Mouse (Mus musculus) heart, embryonic 13.5 days (tissue): Measurements from ENCODE around the gene Hdac7. TPM values are rescaled to one million over a fixed set of nuclear protein-coding genes. Genes with fewer than 3 reads are reported as not detected.
A peak's percentile ranks its signal among the peaks of the same experiment; 100 is the strongest.

Experiments used
- ATAC-seq: fragments of 200-750 bp; cut with Nextera tagmentation; 2 replicates; pipeline ENCODE4 v1.8.0; 2017; ENCODE audit warnings: moderate TSS enrichment; ENCODE audit not compliant: insufficient number of reproducible peaks, low FRiP score, low TSS enrichment; ENCODE audit errors: extremely low read depth
- H3K27ac ChIP-seq: fragments of 300-500 bp; sonication (generic); replicated peaks from 2 replicates; pipeline ENCODE4 v1.5.1; 2015; ENCODE audit warnings: moderate library complexity, mild to moderate bottlenecking, inconsistent platforms
- H3K27me3 ChIP-seq: fragments of 300-500 bp; sonication (generic); replicated peaks from 2 replicates; pipeline ENCODE4 v1.6.1; 2015; ENCODE audit warnings: mild to moderate bottlenecking, inconsistent platforms
- H3K36me3 ChIP-seq: fragments of 300-500 bp; sonication (generic); 2 replicates; pipeline ENCODE4 v1.6.1; 2015; ENCODE audit warnings: mild to moderate bottlenecking, inconsistent platforms
- H3K4me1 ChIP-seq: fragments of 300-500 bp; sonication (generic); 2 replicates; pipeline ENCODE4 v1.6.1; 2015; ENCODE audit warnings: inconsistent platforms
- H3K4me2 ChIP-seq: fragments of 300-500 bp; sonication (generic); 2 replicates; pipeline ENCODE4 v1.6.1; 2015; ENCODE audit warnings: inconsistent platforms, mild to moderate bottlenecking, moderate library complexity
- H3K4me3 ChIP-seq: fragments of 300-500 bp; sonication (generic); 2 replicates; pipeline ENCODE4 v1.5.1; 2015; ENCODE audit warnings: moderate library complexity, mild to moderate bottlenecking, inconsistent platforms
- H3K9ac ChIP-seq: fragments of 300-500 bp; sonication (generic); 2 replicates; pipeline ENCODE4 v1.6.1; 2015; ENCODE audit warnings: inconsistent platforms, mild to moderate bottlenecking, moderate library complexity
- H3K9me3 ChIP-seq: fragments of 300-500 bp; sonication (generic); 2 replicates; pipeline ENCODE4 v1.6.1; 2016; ENCODE audit warnings: inconsistent platforms
- WGBS: fragments of 180-500 bp; shearing (Covaris S2); methylation state at CpG from one replicate; pipeline ENCODE4 v1.1.7; 2015; ENCODE audit warnings: mixed read lengths; 5-methylcytosine and 5-hydroxymethylcytosine counted together
- polyA plus RNA-seq: library from polyadenylated mRNA; unstranded; fragments of >200 nt; fragmentation: Nextera tagmentation; extraction: Ambion mirVana; gene quantifications from 2 replicates; pipeline ENCODE4 v1.2.1, GENCODE M21; 2015

Hdac7 gene
- polyA plus RNA-seq, 1 experiment from 2014 or later = 23.4 TPM

DNA sequence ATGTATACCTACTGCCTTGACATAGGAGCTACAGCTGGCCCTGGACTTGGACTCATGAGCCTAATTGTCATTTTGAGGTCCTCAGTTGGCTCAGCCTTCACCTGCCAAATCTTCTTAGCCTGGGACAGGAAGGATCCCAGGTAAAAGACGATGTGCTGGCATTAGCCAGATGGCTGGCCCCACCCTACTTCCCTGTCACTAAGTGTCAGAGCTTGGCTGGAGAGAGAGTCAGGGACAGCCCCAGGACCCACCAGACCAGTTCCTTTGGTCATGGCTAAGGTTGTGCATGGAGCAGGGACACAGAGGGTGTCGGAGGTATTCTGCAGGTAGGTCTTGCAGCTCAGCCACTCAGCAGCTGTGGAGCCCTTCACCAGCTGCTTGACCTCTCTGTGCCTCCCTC is 79.8 kb downstream of the Hdac7 start:
- ATAC-seq = no peak
- 71% methylated on average over 2 of the region's 2 CpGs for WGBS
- H3K9ac ChIP-seq = no peak overlapping the region
- H3K9me3 ChIP-seq = no peaks in the 10 kb centered on the region
- peaks cover 19% of the 10 kb centered on the region for H3K36me3 ChIP-seq
- H3K27ac ChIP-seq = no peak overlapping the region
- no peak overlapping the region for H3K4me2 ChIP-seq
- no peak overlapping the region for H3K4me3 ChIP-seq
- peaks cover 53% of the 10 kb centered on the region for H3K4me1 ChIP-seq
- peaks cover 24% of the 10 kb centered on the region for H3K27me3 ChIP-seq

DNA sequence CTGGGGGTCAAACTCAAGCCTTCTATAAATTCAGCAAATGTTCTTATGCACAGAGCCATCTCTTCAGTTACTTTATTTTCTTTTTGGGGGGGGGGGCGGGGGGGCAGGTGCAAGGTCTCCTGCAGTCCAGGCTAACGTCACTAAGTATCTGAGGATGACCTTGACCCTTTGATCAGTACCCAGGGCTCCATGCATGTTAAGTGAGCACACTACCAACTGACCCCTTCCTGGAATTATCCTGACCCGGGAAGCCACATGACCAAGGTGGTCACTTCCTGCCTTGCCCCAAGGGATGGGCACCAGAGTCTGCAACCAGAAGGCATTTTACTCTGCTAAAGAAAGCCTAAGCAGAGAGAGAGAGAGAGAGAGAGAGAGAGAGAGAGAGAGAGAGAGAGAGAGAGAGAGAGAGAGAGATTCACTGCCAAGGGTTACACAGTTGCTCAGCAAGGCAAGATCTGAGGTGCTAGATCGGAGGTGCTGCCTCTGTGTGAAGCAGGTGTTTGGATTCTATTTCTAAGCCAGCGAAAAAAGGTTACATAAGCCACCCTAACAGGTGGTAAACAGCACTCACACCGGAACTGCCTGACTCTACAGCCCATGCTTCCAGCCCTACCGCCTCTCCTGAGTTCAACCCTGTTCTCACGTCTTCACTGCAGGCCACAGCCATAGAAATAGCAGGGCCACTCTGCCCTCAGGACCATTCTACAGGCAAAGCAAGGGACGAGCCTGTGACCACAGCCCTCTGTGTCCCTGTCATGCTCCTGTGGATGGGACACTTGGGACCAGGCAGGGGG is 80.8 kb downstream of the Hdac7 start:
- peaks cover 30% of the 10 kb centered on the region for H3K36me3 ChIP-seq
- H3K4me2 ChIP-seq = no peak overlapping the region
- 0 out of 2 replicates have a peak overlapping the region, but pooled peaks have one; percentile 19 for H3K9ac ChIP-seq
- no peak overlapping the region for H3K4me3 ChIP-seq
- peaks cover 45% of the 10 kb centered on the region for H3K4me1 ChIP-seq
- no peak overlapping the region for H3K27ac ChIP-seq
- peaks cover 19% of the 10 kb centered on the region for H3K27me3 ChIP-seq
- 58% methylated on average over 9 of the region's 9 CpGs for WGBS
- no peak for ATAC-seq
- H3K9me3 ChIP-seq = no peaks in the 10 kb centered on the region

DNA sequence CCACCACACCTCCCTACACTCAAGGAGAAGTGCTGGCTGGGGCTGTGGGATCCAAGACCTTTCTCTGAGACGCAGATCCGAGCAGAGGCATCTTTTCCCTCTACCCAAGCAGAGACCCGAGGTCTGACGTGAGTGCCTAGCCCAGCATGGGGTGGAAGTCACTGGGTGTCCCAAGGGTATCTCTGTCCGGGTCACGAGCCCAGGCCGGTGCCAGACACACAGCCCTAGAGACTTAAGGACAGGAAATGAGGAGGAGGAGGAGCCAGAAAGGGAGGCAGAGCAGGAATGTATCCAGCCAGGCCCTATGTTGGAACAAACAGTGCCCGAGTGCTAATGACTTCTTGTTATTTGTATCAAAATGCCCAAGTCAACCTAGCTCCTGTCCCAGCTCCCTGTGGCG is 81.6 kb downstream of the Hdac7 start:
- H3K9ac ChIP-seq = no peak overlapping the region
- H3K27ac ChIP-seq = no peak overlapping the region
- peaks cover 37% of the 10 kb centered on the region for H3K36me3 ChIP-seq
- H3K4me2 ChIP-seq = no peak overlapping the region
- no peak for ATAC-seq
- H3K27me3 ChIP-seq = peaks cover 19% of the 10 kb centered on the region
- no peak overlapping the region for H3K4me3 ChIP-seq
- peaks cover 42% of the 10 kb centered on the region for H3K4me1 ChIP-seq
- no peaks in the 10 kb centered on the region for H3K9me3 ChIP-seq
- WGBS = 51% methylated on average over 9 of the region's 9 CpGs

DNA sequence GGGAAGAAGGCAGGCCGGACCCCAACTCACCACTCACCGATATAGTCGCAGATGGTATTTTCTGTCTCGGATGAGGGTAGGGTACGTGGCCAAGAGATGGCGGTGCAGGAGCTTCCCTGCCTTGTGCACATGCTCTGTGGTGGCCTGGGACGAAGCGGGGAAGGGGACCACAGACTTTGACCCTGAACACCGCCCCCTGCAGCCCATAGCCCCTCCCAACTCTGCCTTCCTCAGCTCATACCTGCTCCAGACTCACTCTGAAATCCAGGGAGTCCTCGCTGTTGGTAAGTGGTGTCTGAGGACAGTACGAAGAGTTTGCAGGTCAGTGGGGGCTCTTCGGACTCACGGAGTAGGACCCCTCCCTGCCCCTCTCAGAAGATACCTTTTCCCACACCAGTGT is 82.9 kb downstream of the Hdac7 start:
- H3K9me3 ChIP-seq = no peaks in the 10 kb centered on the region
- 44% methylated on average over 13 of the region's 13 CpGs for WGBS
- H3K4me2 ChIP-seq = no peak overlapping the region
- H3K36me3 ChIP-seq = peaks cover 49% of the 10 kb centered on the region
- 0 out of 2 replicates have a peak overlapping the region, but pooled peaks have one; percentile 21 for H3K9ac ChIP-seq
- H3K4me3 ChIP-seq = no peak overlapping the region
- H3K27ac ChIP-seq = no peak overlapping the region
- ATAC-seq = no peak
- peaks cover 12% of the 10 kb centered on the region; the same call in 1 of the 2 replicates for H3K27me3 ChIP-seq
- peaks cover 30% of the 10 kb centered on the region for H3K4me1 ChIP-seq

DNA sequence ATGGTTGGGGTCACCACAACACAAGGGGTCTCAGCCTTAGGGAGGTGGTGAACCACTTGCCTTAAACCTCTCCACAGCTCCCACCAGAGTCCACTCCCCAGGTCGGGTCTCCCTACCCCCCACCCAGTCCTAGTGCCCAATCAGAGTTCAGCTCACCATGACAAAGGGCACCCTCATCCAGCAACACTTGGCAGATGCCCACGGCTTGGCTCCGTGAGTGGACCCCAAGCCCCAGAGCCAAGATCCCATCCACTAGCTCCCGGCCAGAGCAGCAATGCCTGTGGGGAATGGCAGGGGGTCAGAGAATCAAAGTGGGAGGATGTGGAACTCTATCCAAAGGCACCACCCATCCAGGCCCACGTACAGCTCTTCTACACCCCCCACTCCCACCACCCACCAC is 83.3 kb downstream of the Hdac7 start:
- Histone ChIP-seq H3K27me3 (peaks cover 8% of the 10 kb centered on the region; the same call in 1 of the 2 replicates), H3K36me3 (peaks cover 54% of the 10 kb centered on the region), H3K4me2 (no peak overlapping the region), H3K4me1 (peaks cover 26% of the 10 kb centered on the region), H3K27ac (no peak overlapping the region), H3K9me3 (no peaks in the 10 kb centered on the region), H3K4me3 (no peak overlapping the region), H3K9ac (0 out of 2 replicates have a peak overlapping the region, but pooled peaks have one; percentile 21)
- WGBS = 63% methylated on average over 5 of the region's 5 CpGs
- no peak for ATAC-seq

DNA sequence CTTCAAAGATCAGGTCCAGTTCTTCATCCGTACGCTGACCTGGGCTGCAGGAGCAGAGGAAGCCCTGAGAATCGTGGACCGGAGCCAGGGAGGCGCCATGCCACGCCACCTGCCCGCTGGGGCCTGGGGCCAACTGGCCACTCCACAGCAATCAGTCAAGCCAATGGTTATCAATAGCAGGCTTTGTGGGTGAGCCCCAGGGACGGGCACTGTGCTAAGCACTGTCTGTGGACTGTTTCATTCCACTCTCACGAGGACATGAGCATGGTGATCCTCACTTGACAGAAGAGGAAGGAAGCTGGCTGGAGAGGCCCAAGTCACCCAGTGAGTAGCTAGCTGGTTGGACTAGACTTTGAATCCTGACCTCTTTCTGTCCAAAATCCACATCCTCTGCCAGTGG is 84.3 kb downstream of the Hdac7 start:
- no peak for ATAC-seq
- Histone ChIP-seq H3K9me3 (no peaks in the 10 kb centered on the region), H3K27ac (no peak overlapping the region), H3K4me2 (no peak overlapping the region), H3K4me1 (peaks cover 26% of the 10 kb centered on the region), H3K27me3 (peaks cover 5% of the 10 kb centered on the region; the same call in 1 of the 2 replicates), H3K4me3 (no peak overlapping the region), H3K36me3 (peaks cover 55% of the 10 kb centered on the region), H3K9ac (no peak overlapping the region)
- WGBS = 82% methylated on average over 9 of the region's 9 CpGs

DNA sequence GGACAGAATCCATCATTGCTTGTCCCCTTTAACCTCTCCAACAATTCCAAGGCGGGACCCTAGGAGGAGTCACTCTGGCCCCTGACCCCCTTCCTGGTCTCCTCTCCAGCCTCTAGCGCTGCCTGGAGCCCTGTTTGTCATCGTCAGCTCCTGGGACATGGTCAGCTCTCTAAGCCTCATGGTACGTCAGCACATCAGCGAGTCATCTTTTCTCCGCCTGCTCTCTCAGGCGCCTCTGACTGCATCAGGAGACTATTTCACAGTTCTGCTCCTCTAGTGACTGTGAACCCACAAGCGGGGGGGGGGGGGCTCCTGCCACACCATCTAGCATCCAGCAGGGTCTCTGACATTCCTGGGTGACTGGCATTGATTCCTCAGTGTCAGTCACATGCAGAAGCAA is 88.9 kb downstream of the Hdac7 start:
- ATAC-seq = no peak
- 29% methylated on average over 8 of the region's 8 CpGs for WGBS
- Histone ChIP-seq H3K27me3 (no peaks in the 10 kb centered on the region; the same call in 1 of the 2 replicates), H3K4me1 (peaks cover 37% of the 10 kb centered on the region), H3K9me3 (no peaks in the 10 kb centered on the region), H3K36me3 (peaks cover 67% of the 10 kb centered on the region), H3K4me2 (no peak overlapping the region), H3K9ac (peak overlapping the region; percentile 33; the same call in 1 of the 2 replicates), H3K27ac (peak overlapping the region; percentile 21; the same call in 1 of the 2 replicates), H3K4me3 (no peak overlapping the region)

DNA sequence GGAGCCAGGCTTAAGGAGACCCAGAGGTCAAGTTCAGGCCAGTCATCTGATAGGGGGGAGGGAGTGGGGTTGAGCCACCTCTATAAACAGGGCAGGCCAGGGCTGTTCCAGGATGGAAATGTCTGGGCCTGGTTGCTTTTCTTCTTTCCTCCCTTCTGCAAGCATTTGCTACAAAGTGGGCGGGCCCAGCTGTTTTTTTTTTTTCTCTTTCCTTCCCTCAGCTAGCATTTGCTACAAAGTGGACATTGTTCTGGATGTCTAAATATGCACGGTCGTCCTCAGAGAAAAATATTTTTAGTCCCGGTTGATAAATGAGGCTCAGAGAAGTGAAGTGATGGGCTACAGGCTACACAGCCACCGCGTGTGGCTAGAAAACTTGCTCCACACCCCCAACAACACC is 89.8 kb downstream of the Hdac7 start:
- H3K9ac ChIP-seq = peak overlapping the region; percentile 33
- no peak for ATAC-seq
- H3K4me2 ChIP-seq = no peak overlapping the region
- H3K27me3 ChIP-seq = no peaks in the 10 kb centered on the region
- peak overlapping the region; percentile 21; the same call in 1 of the 2 replicates for H3K27ac ChIP-seq
- 23% methylated on average over 6 of the region's 6 CpGs for WGBS
- no peaks in the 10 kb centered on the region for H3K9me3 ChIP-seq
- H3K4me1 ChIP-seq = peaks cover 46% of the 10 kb centered on the region
- no peak overlapping the region for H3K4me3 ChIP-seq
- peaks cover 59% of the 10 kb centered on the region for H3K36me3 ChIP-seq

DNA sequence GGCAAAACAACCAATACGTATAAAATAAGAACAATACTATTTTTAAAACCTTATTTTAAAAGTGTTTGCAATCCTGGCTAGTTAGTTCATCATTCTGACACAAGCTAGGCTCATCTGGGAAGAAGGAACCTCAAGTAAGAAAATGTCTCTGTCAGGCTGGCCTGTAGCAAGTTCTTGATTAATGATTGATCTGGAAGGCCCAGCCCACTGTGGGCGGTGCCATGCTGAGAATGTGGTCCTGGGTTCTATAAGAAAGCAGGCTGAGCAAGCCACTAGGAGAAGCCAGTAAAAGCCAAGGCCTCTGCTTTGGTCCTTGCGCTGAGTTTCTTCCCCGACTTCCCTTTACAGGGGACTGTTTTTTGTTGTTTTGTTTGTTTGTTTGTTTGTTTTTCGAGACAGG is 91.8 kb downstream of the Hdac7 start:
- no peak for ATAC-seq
- peaks cover 66% of the 10 kb centered on the region for H3K4me1 ChIP-seq

DNA sequence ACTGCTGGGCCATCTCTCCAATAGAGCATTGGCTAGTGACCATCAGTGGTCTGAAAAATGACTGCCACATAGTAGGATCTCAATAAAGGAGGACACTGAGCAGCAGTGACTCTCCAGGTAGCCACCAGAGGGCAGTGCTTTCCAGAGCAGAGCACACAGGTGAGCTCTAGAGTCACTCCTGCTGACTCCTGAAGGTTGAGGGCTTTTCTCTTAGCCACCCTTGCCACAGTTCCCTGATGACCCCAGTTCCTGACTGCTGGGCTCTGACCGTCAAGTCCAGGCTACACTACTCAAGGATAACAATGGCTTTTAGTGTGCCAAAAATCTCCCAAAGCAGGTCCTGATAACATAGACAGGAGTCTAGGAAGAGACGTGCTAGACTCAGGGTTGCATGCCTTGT is 92.6 kb downstream of the Hdac7 start:
- ATAC-seq = no peak
- Histone ChIP-seq H3K9me3 (no peaks in the 10 kb centered on the region), H3K36me3 (peaks cover 54% of the 10 kb centered on the region), H3K27ac (no peak overlapping the region; the same call in 1 of the 2 replicates), H3K4me1 (peaks cover 73% of the 10 kb centered on the region), H3K4me2 (no peak overlapping the region), H3K27me3 (no peaks in the 10 kb centered on the region), H3K9ac (no peak overlapping the region), H3K4me3 (no peak overlapping the region)
- WGBS = 39% methylated on average over 2 of the region's 2 CpGs

More for the DNA sequence above, 91.8 kb downstream of the Hdac7 start:
- H3K27me3 ChIP-seq = no peaks in the 10 kb centered on the region
- H3K36me3 ChIP-seq = peaks cover 53% of the 10 kb centered on the region
- no peak overlapping the region for H3K4me2 ChIP-seq
- H3K9ac ChIP-seq = no peak overlapping the region
- H3K4me3 ChIP-seq = no peak overlapping the region
- WGBS = 88% methylated on average over 5 of the region's 5 CpGs
- no peak overlapping the region for H3K27ac ChIP-seq
- H3K9me3 ChIP-seq = no peaks in the 10 kb centered on the region

DNA sequence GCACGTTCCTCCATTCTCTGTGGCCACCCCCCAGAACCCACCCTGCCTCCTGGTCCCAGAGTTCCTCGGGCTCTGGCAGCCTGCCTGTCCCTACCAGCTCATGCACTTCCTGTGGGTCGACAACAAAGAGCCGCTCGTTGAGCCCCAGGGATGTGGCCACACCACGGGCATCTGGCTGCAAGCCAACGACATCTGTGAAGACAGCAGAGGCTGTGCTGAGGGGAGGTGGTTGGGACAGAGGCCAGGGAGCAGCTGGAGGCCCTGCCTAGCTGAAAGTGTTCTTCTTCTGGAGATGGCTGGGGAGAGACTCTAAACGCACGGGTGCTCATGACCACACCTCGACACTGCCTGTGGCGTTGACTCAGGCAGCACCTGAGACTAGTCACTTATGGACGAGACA is 93.6 kb downstream of the Hdac7 start:
- no peak overlapping the region for H3K4me3 ChIP-seq
- H3K4me1 ChIP-seq = peaks cover 79% of the 10 kb centered on the region
- WGBS = 10% methylated on average over 12 of the region's 12 CpGs
- H3K9ac ChIP-seq = peak overlapping the region; percentile 25
- H3K4me2 ChIP-seq = peak overlapping the region; percentile 12
- peak overlapping the region; percentile 75 for H3K27ac ChIP-seq
- H3K9me3 ChIP-seq = no peaks in the 10 kb centered on the region
- H3K36me3 ChIP-seq = peaks cover 54% of the 10 kb centered on the region
- no peaks in the 10 kb centered on the region for H3K27me3 ChIP-seq
- ATAC-seq = peak; percentile 48

DNA sequence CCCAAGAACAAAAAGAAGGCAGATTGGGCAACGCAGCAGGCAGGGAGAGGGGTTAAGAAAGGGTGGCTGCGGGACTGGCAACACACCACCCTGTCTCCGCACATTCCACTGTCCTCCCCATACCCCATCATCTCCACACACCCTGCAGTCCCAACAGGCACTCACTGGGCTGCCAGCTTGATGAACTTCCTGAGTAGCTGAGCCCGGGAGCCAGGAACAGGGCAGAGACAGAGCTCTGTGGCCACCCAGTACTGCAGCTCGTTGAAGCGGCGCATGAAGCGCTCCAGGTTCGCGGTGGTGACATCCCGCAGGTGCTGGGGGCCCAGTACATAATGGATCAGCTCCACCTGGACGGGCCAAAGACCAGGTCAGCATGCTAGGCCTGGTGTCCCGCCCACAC is 94.5 kb downstream of the Hdac7 start:
- Histone ChIP-seq H3K36me3 (peaks cover 62% of the 10 kb centered on the region), H3K9me3 (no peaks in the 10 kb centered on the region), H3K27ac (peak overlapping the region; percentile 75), H3K9ac (peak overlapping the region; percentile 25), H3K27me3 (no peaks in the 10 kb centered on the region), H3K4me2 (peak overlapping the region; percentile 12), H3K4me3 (no peak overlapping the region), H3K4me1 (peaks cover 79% of the 10 kb centered on the region)
- WGBS = 81% methylated on average over 13 of the region's 13 CpGs
- no peak for ATAC-seq
